Mouse (Mus musculus) thymus, adult 2 months (tissue): Measurements from ENCODE around the gene Glod4.

ENCODE experiments used
- CTCF ChIP-seq: fragments of 200-500 bp; IDR thresholded peaks from 2 replicates; pipeline ENCODE4 v1.5.1; 2012; ENCODE audit warnings: mild to moderate bottlenecking, control low read depth, low read length, moderate library complexity, borderline replicate concordance; ENCODE audit not compliant: control insufficient read depth, poor library complexity, insufficient read depth; ENCODE audit errors: extremely low read depth
- POLR2A ChIP-seq: fragments of 200-500 bp; IDR thresholded peaks from 2 replicates; pipeline ENCODE4 v1.6.1; 2012; ENCODE audit warnings: mild to moderate bottlenecking, low read length, control low read depth, moderate library complexity; ENCODE audit not compliant: control insufficient read depth, poor library complexity, insufficient read depth; ENCODE audit errors: extremely low read depth

DNA sequence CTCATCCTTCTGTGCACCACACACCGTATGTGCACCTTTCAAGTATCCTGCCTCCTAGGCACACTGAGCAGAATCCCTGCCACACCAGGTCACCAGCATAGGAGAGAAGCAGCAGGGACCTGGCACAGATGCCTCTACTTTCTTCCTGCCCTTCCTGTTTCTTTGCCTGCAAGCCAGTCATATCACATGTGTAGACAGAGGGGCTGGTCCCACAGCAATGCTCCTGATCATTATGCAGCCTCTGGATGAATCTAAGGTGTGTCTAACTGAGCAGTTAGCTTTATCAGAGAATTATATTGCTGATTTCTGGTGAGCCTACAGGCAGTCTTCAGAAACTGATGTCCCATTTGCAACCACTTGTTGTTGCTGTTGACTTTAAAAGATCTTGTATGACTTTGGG is 98.4 kb downstream of the Glod4 start:
- no peak for TF ChIP-seq POLR2A
- no peak for TF ChIP-seq CTCF
